Mouse (Mus musculus): ENCODE data around the gene Magea8. TPM values are rescaled to one million over a fixed set of nuclear protein-coding genes. Genes with fewer than 3 reads are reported as not detected.

Gene Magea8
- not detected in 2 replicates for polyA plus RNA-seq (2015; fragmentation: Nextera tagmentation; extraction: Ambion mirVana)

DNA sequence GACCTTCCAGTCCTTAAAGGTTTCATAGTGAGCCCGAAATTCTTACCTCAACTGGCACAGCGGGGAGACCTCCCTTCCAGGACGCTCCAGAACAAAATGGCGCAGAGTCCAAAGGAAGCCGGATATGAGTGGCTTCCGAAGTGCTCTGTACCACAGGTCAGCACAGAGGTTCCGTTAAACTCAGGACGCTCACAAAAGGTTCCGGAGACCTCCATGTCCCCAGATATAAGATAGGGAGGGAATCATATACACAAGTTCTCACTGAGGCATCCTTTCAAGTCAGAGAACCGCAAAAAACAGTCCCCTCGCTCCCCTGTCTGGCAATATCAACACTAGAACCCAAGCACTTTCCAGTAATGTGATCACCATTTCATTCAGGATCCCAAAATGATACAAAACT, at the start of gene Magea8:
TSS of gene Magea8 (minus strand) at position 101 of the 400 bp plus-strand sequence.

DNA sequence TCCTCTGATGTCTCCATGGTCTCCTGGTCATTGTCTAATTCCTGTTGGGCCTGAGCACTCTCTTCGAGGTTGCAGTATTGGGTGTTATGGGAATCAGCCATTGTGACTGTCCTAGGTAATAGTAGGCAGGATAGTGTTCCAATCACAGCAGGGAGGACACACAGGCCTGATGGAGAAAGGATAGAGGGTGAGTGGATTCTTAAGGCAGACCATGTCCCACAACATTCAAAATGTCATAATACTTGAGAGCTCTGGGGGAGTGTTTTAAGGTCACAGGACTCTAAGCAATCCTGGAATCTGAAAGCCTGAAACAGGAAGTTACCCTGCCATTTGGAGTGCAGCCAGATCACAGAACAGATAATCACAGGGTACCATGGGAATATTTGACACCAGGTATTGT, 46.2 kb downstream of the Magea8 start, which contains the start of gene Magea3:
TSS of gene Magea3 (minus strand) at position 101 of the 400 bp plus-strand sequence.

GRCm38 (mm10) chrX:154935887-154936286, 59.8 kb downstream of the Magea8 start, which contains the start of gene Magea6:
Magea6 (minus strand) TSS chrX:154935987.

Other genes starting within 250 kb of the Magea8 start
- not detected in 2 replicates for gene Cldn34b1, start 105.6 kb downstream of the Magea8 start, polyA plus RNA-seq (2015; fragmentation: Nextera tagmentation; extraction: Ambion mirVana)
- gene Magea6, start 59.9 kb downstream of the Magea8 start, polyA plus RNA-seq (2015; fragmentation: Nextera tagmentation; extraction: Ambion mirVana): not detected in 2 replicates
- not detected in 2 replicates for gene Magea3, start 46.3 kb downstream of the Magea8 start, polyA plus RNA-seq (2015; fragmentation: Nextera tagmentation; extraction: Ambion mirVana)
- gene Magea5, start 67.3 kb upstream of the Magea8 start, polyA plus RNA-seq (2015; fragmentation: Nextera tagmentation; extraction: Ambion mirVana): not detected in 2 replicates
- gene Magea1, start 93.9 kb upstream of the Magea8 start, polyA plus RNA-seq (2015; fragmentation: Nextera tagmentation; extraction: Ambion mirVana): not detected in 2 replicates
- not detected in 2 replicates for gene Magea2, start 97.8 kb upstream of the Magea8 start, polyA plus RNA-seq (2015; fragmentation: Nextera tagmentation; extraction: Ambion mirVana)
- gene Cldn34b2, start 132.6 kb upstream of the Magea8 start, polyA plus RNA-seq (2015; fragmentation: Nextera tagmentation; extraction: Ambion mirVana): not detected in 2 replicates
- 355 and 384 TPM in 2 replicates for gene Sat1, start 220.6 kb upstream of the Magea8 start, polyA plus RNA-seq (2015; fragmentation: Nextera tagmentation; extraction: Ambion mirVana)

All from urinary bladder, postnatal 0 days (tissue).